Mouse (Mus musculus) heart, adult 2 months (tissue): ENCODE data around the gene Amacr. TPM values are rescaled to one million over a fixed set of nuclear protein-coding genes. Genes with fewer than 3 reads are reported as not detected.

Source experiments
- DNase-seq, 2 experiments: peaks; one replicate each; pipeline ENCODE4 v3.0.0; 2021
- H3K27ac ChIP-seq: fragments of 200-600 bp; 2 replicates; pipeline ENCODE4 v1.8.1; 2022
- H3K27me3 ChIP-seq: fragments of 200-500 bp; 2 replicates; pipeline ENCODE4 v1.6.1; 2012; ENCODE audit warnings: mild to moderate bottlenecking, low read length, inconsistent platforms, mixed read lengths; ENCODE audit not compliant: control insufficient read depth, insufficient read depth
- H3K36me3 ChIP-seq: fragments of 200-500 bp; 2 replicates; pipeline ENCODE4 v1.6.1; 2012; ENCODE audit warnings: low read length, inconsistent platforms; ENCODE audit not compliant: control insufficient read depth, insufficient read depth
- H3K4me1 ChIP-seq: fragments of 200-500 bp; 2 replicates; pipeline ENCODE4 v1.6.1; 2011; ENCODE audit warnings: low read length; ENCODE audit not compliant: control insufficient read depth, insufficient read depth
- H3K4me3 ChIP-seq: fragments of 200-600 bp; 2 replicates; pipeline ENCODE4 v1.8.1; 2022
- H3K79me2 ChIP-seq: fragments of 200-500 bp; replicated peaks from 2 replicates; pipeline ENCODE4 v1.6.1; 2012; ENCODE audit warnings: mild to moderate bottlenecking, inconsistent platforms, low read length, moderate library complexity, mixed read lengths; ENCODE audit not compliant: control insufficient read depth, insufficient read depth
- H3K9ac ChIP-seq: fragments of 200-500 bp; 2 replicates; pipeline ENCODE4 v1.6.1; 2012; ENCODE audit warnings: low read depth, mild to moderate bottlenecking, control low read depth, inconsistent platforms, low read length, mixed read lengths
- CTCF ChIP-seq: fragments of 200-600 bp; IDR thresholded peaks from 2 replicates; pipeline ENCODE4 v1.8.1; 2022; ENCODE audit warnings: antibody characterized with exemption, mild to moderate bottlenecking, moderate library complexity
- EP300 ChIP-seq: fragments of 200-500 bp; IDR thresholded peaks from 2 replicates; pipeline ENCODE4 v1.6.1; 2011; ENCODE audit warnings: low read depth, low read length, control low read depth; ENCODE audit not compliant: insufficient read depth
- POLR2A ChIP-seq: fragments of 200-500 bp; IDR thresholded peaks from 2 replicates; pipeline ENCODE4 v1.6.1; 2011; ENCODE audit warnings: mild to moderate bottlenecking, low read depth, low read length, control low read depth; ENCODE audit not compliant: insufficient read depth
- WGBS: fragments of 180-500 bp; shearing (Covaris S2); methylation state at CpG from one replicate; pipeline ENCODE4 v1.1.7; 2018; 5-methylcytosine and 5-hydroxymethylcytosine counted together
- intact Hi-C: fragments of 180-260 bp; cut with DNase I; formaldehyde crosslinking; loops from one replicate; pipeline ENCODE4 v1.15.1; 2025
- polyA plus RNA-seq: library from polyadenylated mRNA; depleted of rRNA; stranded (reverse); fragments of >200 nt; gene quantifications from 2 replicates; pipeline ENCODE4 v1.2.3, GENCODE M21; 2012
- total RNA-seq, 2 experiments: library from RNA; stranded (reverse); gene quantifications; 2 replicates each; pipeline ENCODE4 v1.2.3; 2021

Gene Amacr
- total and polyA plus RNA-seq, 3 experiments, result 18.7 to 37.8 (median 34.0) TPM

DNA sequence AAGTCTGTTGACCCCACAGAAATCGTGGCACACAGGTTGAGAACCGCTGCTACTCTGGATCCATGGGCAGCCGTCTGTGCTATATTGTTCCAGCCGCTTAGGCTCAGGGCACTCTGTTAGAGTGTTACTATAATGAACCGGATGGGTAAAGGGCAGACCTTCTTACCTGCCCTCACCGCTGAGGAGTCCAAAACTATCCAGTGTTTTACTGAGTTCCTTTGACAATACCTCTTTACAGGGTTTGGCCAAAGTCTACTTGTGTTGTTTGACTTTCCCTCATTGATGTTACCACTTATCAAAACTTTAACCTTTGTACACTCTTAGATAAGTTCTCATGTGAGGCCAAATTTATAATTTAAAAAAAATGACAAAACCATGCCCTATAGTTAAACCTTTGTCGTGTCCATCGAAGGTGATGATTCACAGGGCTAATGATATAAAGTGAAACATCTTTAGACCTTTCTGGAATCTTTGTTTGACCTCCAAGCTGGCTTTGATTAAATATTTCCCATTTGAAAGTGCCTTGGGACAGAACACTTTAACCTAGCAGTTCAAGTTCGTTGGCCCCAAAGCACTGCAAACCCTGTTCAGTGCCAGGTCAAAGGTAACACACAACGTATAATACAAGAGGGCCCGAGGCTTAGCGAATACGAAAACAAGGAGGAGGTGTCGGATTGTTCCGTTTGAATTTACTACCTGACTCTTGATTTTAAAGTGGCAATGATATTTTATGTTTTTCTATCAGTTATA, 22.1 kb upstream of the Amacr start:
- TF ChIP-seq CTCF, result no peak
- no peak for TF ChIP-seq EP300
- TF ChIP-seq POLR2A, result no peak
- Histone ChIP-seq H3K27me3 (no peaks in the 10 kb centered on the region), H3K36me3 (no peaks in the 10 kb centered on the region), H3K9ac (no peak overlapping the region), H3K4me1 (no peaks in the 10 kb centered on the region), H3K4me3 (no peak overlapping the region), H3K27ac (no peak overlapping the region), H3K79me2 (no peaks in the 10 kb centered on the region)
- intact Hi-C loops, result no loop called here
- WGBS, result 90% methylated on average over 15 of the region's 15 CpGs
- no peak for DNase-seq

- Histone ChIP-seq H3K79me2 (no peaks in the 10 kb centered on the region), H3K36me3 (no peaks in the 10 kb centered on the region), H3K4me1 (no peaks in the 10 kb centered on the region), H3K27ac (no peak overlapping the region), H3K27me3 (no peaks in the 10 kb centered on the region), H3K9ac (no peak overlapping the region), H3K4me3 (no peak overlapping the region)
- DNase-seq, result no peak
- TF ChIP-seq CTCF (no peak), EP300 (no peak), POLR2A (no peak)
- intact Hi-C loops, result no loop called here
- WGBS, result 92% methylated on average over 5 of the region's 5 CpGs
Observed at GRCm38 (mm10) chr15:10960267-10960666, 21.3 kb upstream of the Amacr start.

DNA sequence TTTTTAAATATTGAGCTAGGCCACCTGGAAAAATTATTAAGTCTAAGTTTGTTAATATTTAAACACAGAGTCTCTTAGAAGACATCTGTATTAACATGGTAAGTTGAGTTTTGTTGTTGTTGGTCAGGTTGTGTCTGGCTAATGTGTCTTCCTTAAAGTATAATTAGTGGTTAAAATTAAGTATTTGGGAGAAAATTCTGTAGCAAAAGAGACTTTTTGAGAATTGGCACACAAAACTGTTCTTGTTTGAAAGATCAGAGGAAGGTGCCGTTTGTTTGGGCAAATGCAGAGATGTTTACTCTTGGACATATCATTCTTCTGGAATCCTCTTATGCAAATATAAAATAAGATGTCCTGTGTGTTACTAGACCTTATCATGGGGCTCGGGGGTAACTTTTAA, 19.0 kb upstream of the Amacr start:
- Histone ChIP-seq H3K9ac (no peak overlapping the region), H3K4me3 (no peak overlapping the region), H3K36me3 (no peaks in the 10 kb centered on the region), H3K79me2 (no peaks in the 10 kb centered on the region), H3K27ac (no peak overlapping the region), H3K4me1 (no peaks in the 10 kb centered on the region), H3K27me3 (no peaks in the 10 kb centered on the region)
- no peak for TF ChIP-seq CTCF
- TF ChIP-seq EP300, result no peak
- TF ChIP-seq POLR2A, result no peak
- DNase-seq, result no peak
- 73% methylated on average over 2 of the region's 2 CpGs for WGBS
- intact Hi-C loops, result no loop called here

- no peak for TF ChIP-seq CTCF
- TF ChIP-seq EP300, result no peak
- TF ChIP-seq POLR2A, result no peak
- Histone ChIP-seq H3K9ac (no peak overlapping the region), H3K79me2 (no peaks in the 10 kb centered on the region), H3K4me1 (no peaks in the 10 kb centered on the region), H3K27ac (no peak overlapping the region), H3K4me3 (no peak overlapping the region), H3K36me3 (no peaks in the 10 kb centered on the region), H3K27me3 (no peaks in the 10 kb centered on the region)
- WGBS, result 64% methylated on average over 3 of the region's 3 CpGs
- intact Hi-C loops, result no loop called here
- no peak for DNase-seq
Observed at GRCm38 (mm10) chr15:10969439-10969838, 12.1 kb upstream of the Amacr start.

GRCm38 (mm10) chr15:10970777-10971176, 10.8 kb upstream of the Amacr start:
- no peak overlapping the region for H3K4me3 ChIP-seq
- no peaks in the 10 kb centered on the region for H3K27me3 ChIP-seq
- H3K4me1 ChIP-seq, result no peaks in the 10 kb centered on the region
- no peaks in the 10 kb centered on the region for H3K36me3 ChIP-seq
- no peaks in the 10 kb centered on the region for H3K79me2 ChIP-seq
- 85% methylated on average over 5 of the region's 5 CpGs for WGBS
- no peak overlapping the region for H3K9ac ChIP-seq
- TF ChIP-seq EP300 (no peak), POLR2A (no peak), CTCF (no peak)
- intact Hi-C loops, result no loop called here
- no peak overlapping the region for H3K27ac ChIP-seq
- no peak for DNase-seq

GRCm38 (mm10) chr15:10977151-10977550, 4.4 kb upstream of the Amacr start:
- H3K27ac ChIP-seq, result no peak overlapping the region
- intact Hi-C loops, result no loop called here
- no peaks in the 10 kb centered on the region for H3K36me3 ChIP-seq
- no peaks in the 10 kb centered on the region for H3K79me2 ChIP-seq
- no peaks in the 10 kb centered on the region for H3K4me1 ChIP-seq
- H3K9ac ChIP-seq, result no peak overlapping the region
- DNase-seq, result no peak
- TF ChIP-seq POLR2A (no peak), CTCF (no peak), EP300 (no peak)
- H3K27me3 ChIP-seq, result no peaks in the 10 kb centered on the region
- H3K4me3 ChIP-seq, result no peak overlapping the region
